Comparison of ENCODE assay signal across 18 mouse cellular contexts in the genomic region with DNA sequence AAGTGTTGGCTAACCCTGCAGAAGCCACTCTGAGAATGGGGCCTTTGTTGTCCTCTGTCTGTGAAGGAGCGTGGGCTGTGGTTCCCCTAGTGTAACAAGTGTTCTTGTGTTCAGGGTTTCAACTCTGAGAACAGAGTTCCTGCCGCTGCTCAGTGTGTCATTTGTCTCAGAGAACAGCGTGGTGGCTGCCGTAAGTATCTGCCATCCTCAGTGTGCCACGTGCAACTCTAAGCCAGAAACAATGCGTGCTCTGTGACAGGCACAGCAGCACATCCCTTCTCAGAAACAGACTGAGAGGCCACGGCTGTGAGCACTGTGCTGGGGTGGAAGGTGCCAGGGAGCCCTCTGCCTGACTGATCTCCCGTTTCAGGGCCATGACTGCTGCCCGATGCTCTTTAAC. TPM values are rescaled to one million over a fixed set of nuclear protein-coding genes. Genes with fewer than 3 reads are reported as not detected.
DNase-seq lines count a peak whose midpoint lies in the region; ATAC-seq and TF ChIP-seq lines count a peak whose summit lies in the region.
"Had no signal": no experiment of that assay in that cellular context is flagged by ENCODE, and none has a peak within 500 bp of the region (broad histone marks: within the 10 kb centered on the region; RNA-seq: fewer than 3 reads in every experiment).

No protein-coding gene starts in this region.

- DNase-seq in embryonic facial prominence, embryonic 10.5 days (ENCODE audit: low spot score) = no peak
- peak in 1 of 2 experiments; percentile 48 for DNase-seq in layer of hippocampus, adult 2 months (ENCODE audit: low spot score in 2 of 2)
- DNase-seq in layer of hippocampus, adult 9-10 months (ENCODE audit: low spot score) = no peak
- DNase-seq in right cerebral cortex, postnatal 10 days (ENCODE audit: low spot score in 2 of 2) = peak; percentile 52 to 62
- no peak for DNase-seq in right cerebral cortex, postnatal 14 days
- peak; percentile 75 for DNase-seq in testis, postnatal 14 days (ENCODE audit: low spot score)
- DNase-seq: cerebellum, adult 8-10 months; kidney, postnatal 14 days; lung, embryonic 14.5 days had no signal

- H3K36me3 ChIP-seq in embryonic facial prominence, embryonic 13.5 days = peaks cover 96% of the 10 kb centered on the region
- peaks cover 100% of the 10 kb centered on the region for H3K36me3 ChIP-seq in embryonic facial prominence, embryonic 10.5 days (replicated peaks)
- H3K36me3 ChIP-seq in liver, embryonic 12.5 days = peaks cover 99% of the 10 kb centered on the region

- no peaks in the 10 kb centered on the region for H3K4me1 ChIP-seq in embryonic facial prominence, embryonic 13.5 days
- H3K4me1 ChIP-seq in embryonic facial prominence, embryonic 10.5 days = no peaks in the 10 kb centered on the region
- peaks cover 10% of the 10 kb centered on the region; the same call in 1 of the 2 replicates for H3K4me1 ChIP-seq in liver, embryonic 12.5 days
- H3K4me1 ChIP-seq: limb, embryonic 15.5 days had no signal

- H3K4me3 ChIP-seq in embryonic facial prominence, embryonic 13.5 days = no peak overlapping the region
- H3K4me3 ChIP-seq in embryonic facial prominence, embryonic 10.5 days = no peak overlapping the region
- no peak overlapping the region for H3K4me3 ChIP-seq in layer of hippocampus, adult 2 months
- no peak overlapping the region for H3K4me3 ChIP-seq in liver, embryonic 12.5 days
- H3K4me3 ChIP-seq: limb, embryonic 15.5 days had no signal

- no peak for TF ChIP-seq CTCF in layer of hippocampus, adult 2 months (conservative IDR thresholded peaks at IDR 0.05)

- H3K9me3 ChIP-seq in embryonic facial prominence, embryonic 13.5 days = no peaks in the 10 kb centered on the region
- H3K9me3 ChIP-seq in embryonic facial prominence, embryonic 10.5 days = no peaks in the 10 kb centered on the region
- no peaks in the 10 kb centered on the region for H3K9me3 ChIP-seq in liver, embryonic 12.5 days (replicated peaks)
- H3K9me3 ChIP-seq: limb, embryonic 15.5 days had no signal

- peak; percentile 35; the same call in 1 of the 2 replicates for ATAC-seq in embryonic facial prominence, embryonic 13.5 days (ENCODE audit: insufficient number of reproducible peaks, insufficient read depth, low FRiP score, low TSS enrichment, low read depth)
- ATAC-seq in liver, embryonic 12.5 days = no peak
- ATAC-seq: inflammation-experienced regulatory T-cells, adult 6 months; Patski had no signal

- no peaks in the 10 kb centered on the region for H3K27me3 ChIP-seq in embryonic facial prominence, embryonic 13.5 days
- H3K27me3 ChIP-seq in embryonic facial prominence, embryonic 10.5 days (replicated peaks; ENCODE audit: low read depth, poor library complexity, severe bottlenecking) = no peaks in the 10 kb centered on the region
- no peaks in the 10 kb centered on the region for H3K27me3 ChIP-seq in liver, embryonic 12.5 days (replicated peaks)
- H3K27me3 ChIP-seq: limb, embryonic 15.5 days; Patski had no signal

- WGBS in embryonic facial prominence, embryonic 13.5 days = 48% methylated on average over 9 of the region's 9 CpGs
- 53% methylated on average over 9 of the region's 9 CpGs for WGBS in embryonic facial prominence, embryonic 10.5 days
- 93% methylated on average over 9 of the region's 9 CpGs for WGBS in liver, embryonic 12.5 days (ENCODE audit: insufficient replicate concordance)

- no peak overlapping the region for H3K27ac ChIP-seq in embryonic facial prominence, embryonic 13.5 days
- H3K27ac ChIP-seq in embryonic facial prominence, embryonic 10.5 days (replicated peaks) = no peak overlapping the region
- peak overlapping the region; percentile 86 for H3K27ac ChIP-seq in layer of hippocampus, adult 2 months
- no peak overlapping the region for H3K27ac ChIP-seq in liver, embryonic 12.5 days
- H3K27ac ChIP-seq: limb, embryonic 15.5 days had no signal

- H3K9ac ChIP-seq in embryonic facial prominence, embryonic 13.5 days = no peak overlapping the region
- no peak overlapping the region for H3K9ac ChIP-seq in liver, embryonic 12.5 days
- H3K9ac ChIP-seq: limb, embryonic 15.5 days; lung, embryonic 14.5 days had no signal

- H3K4me2 ChIP-seq in embryonic facial prominence, embryonic 13.5 days = no peak overlapping the region
- no peak overlapping the region for H3K4me2 ChIP-seq in liver, embryonic 12.5 days
- H3K4me2 ChIP-seq: limb, embryonic 15.5 days; lung, embryonic 14.5 days had no signal

RNA-seq across cellular contexts. Expression of a gene that starts 9.7 kb away (rescaled TPM):
- polyA plus RNA-seq in embryonic facial prominence, embryonic 13.5 days (2015; fragmentation: Nextera tagmentation; extraction: Ambion mirVana) = 177 and 178 TPM in 2 replicates
- 95.4 and 97.9 TPM in 2 replicates for polyA plus RNA-seq in embryonic facial prominence, embryonic 10.5 days (2016; fragmentation: Nextera tagmentation; extraction: Ambion mirVana)
- 10 to 100 TPM; 17.7 to 19.4 TPM for total RNA-seq in layer of hippocampus, adult 2 months (2021)
- 175 and 180 TPM in 2 replicates for polyA plus RNA-seq in liver, embryonic 12.5 days (2016; fragmentation: Nextera tagmentation; extraction: Ambion mirVana)

RNA-seq across cellular contexts. Expression of a gene that starts 20.5 kb away (rescaled TPM):
- not detected in 2 replicates for polyA plus RNA-seq in embryonic facial prominence, embryonic 13.5 days (2015; fragmentation: Nextera tagmentation; extraction: Ambion mirVana)
- 0.06 TPM in 1 of 2 replicates, not detected in the other for polyA plus RNA-seq in embryonic facial prominence, embryonic 10.5 days (2016; fragmentation: Nextera tagmentation; extraction: Ambion mirVana)
- not detected for total RNA-seq in layer of hippocampus, adult 2 months (2021)
- polyA plus RNA-seq in liver, embryonic 12.5 days (2016; fragmentation: Nextera tagmentation; extraction: Ambion mirVana) = 0.05 TPM in 2 replicates
- total RNA-seq: megakaryocyte progenitor cell, adult 5-6 weeks had no signal
- polyA plus RNA-seq: gonadal fat pad, adult 2 months; heart, embryonic 14.5 days; inflammation-experienced regulatory T-cells, adult 6 months; limb, embryonic 15.5 days; lung, embryonic 14.5 days; urinary bladder, adult 2 months had no signal

RNA-seq across cellular contexts. Expression of a gene that starts 20.7 kb away (rescaled TPM):
- polyA plus RNA-seq in embryonic facial prominence, embryonic 13.5 days (2015; fragmentation: Nextera tagmentation; extraction: Ambion mirVana) = 144 and 157 TPM in 2 replicates
- polyA plus RNA-seq in embryonic facial prominence, embryonic 10.5 days (2016; fragmentation: Nextera tagmentation; extraction: Ambion mirVana) = 122 and 129 TPM in 2 replicates
- total RNA-seq in layer of hippocampus, adult 2 months (2021) = 100 to 1,000 TPM; 252 to 255 TPM
- polyA plus RNA-seq in liver, embryonic 12.5 days (2016; fragmentation: Nextera tagmentation; extraction: Ambion mirVana) = 74.5 and 75.5 TPM in 2 replicates

RNA-seq across cellular contexts. Expression of a gene that starts 35.7 kb away (rescaled TPM):
- 128 and 146 TPM in 2 replicates for polyA plus RNA-seq in embryonic facial prominence, embryonic 13.5 days (2015; fragmentation: Nextera tagmentation; extraction: Ambion mirVana)
- polyA plus RNA-seq in embryonic facial prominence, embryonic 10.5 days (2016; fragmentation: Nextera tagmentation; extraction: Ambion mirVana) = 144 and 151 TPM in 2 replicates
- total RNA-seq in layer of hippocampus, adult 2 months (2021) = 10 to 100 TPM; 95.2 to 97.8 TPM
- polyA plus RNA-seq in liver, embryonic 12.5 days (2016; fragmentation: Nextera tagmentation; extraction: Ambion mirVana) = 78.0 and 80.6 TPM in 2 replicates

RNA-seq across cellular contexts. Expression of a gene that starts 35.8 kb away (rescaled TPM):
- 201 and 225 TPM in 2 replicates for polyA plus RNA-seq in embryonic facial prominence, embryonic 13.5 days (2015; fragmentation: Nextera tagmentation; extraction: Ambion mirVana)
- 249 and 250 TPM in 2 replicates for polyA plus RNA-seq in embryonic facial prominence, embryonic 10.5 days (2016; fragmentation: Nextera tagmentation; extraction: Ambion mirVana)
- total RNA-seq in layer of hippocampus, adult 2 months (2021) = 10 to 100 TPM; 67.4 to 73.4 TPM
- polyA plus RNA-seq in liver, embryonic 12.5 days (2016; fragmentation: Nextera tagmentation; extraction: Ambion mirVana) = 171 TPM in 2 replicates

Comparison
In these comparisons a context has a peak if more than half of its experiments do, and no peak if none do; other contexts are left out.
1. DNase-seq: peak in right cerebral cortex, postnatal 10 days (2 of 2) and testis, postnatal 14 days (single experiment); none in embryonic facial prominence, embryonic 10.5 days (single experiment), layer of hippocampus, adult 9-10 months (single experiment) and right cerebral cortex, postnatal 14 days (single experiment).